Mouse (Mus musculus): ENCODE data around the gene Tat. TPM values are rescaled to one million over a fixed set of nuclear protein-coding genes. Genes with fewer than 3 reads are reported as not detected.

Tat gene
- total RNA-seq, 1 experiment from 2014 or later: 46.2 TPM

GRCm38 (mm10) chr8:109983944-109984343, 6.3 kb upstream of the Tat start:
- DNase-seq: peak; percentile 21

GRCm38 (mm10) chr8:109986384-109986783, 3.9 kb upstream of the Tat start:
- DNase-seq: no peak

GRCm38 (mm10) chr8:109987776-109988175, 2.5 kb upstream of the Tat start:
- no peak for DNase-seq

GRCm38 (mm10) chr8:109989151-109989550, 1.1 kb upstream of the Tat start:
- no peak for DNase-seq

GRCm38 (mm10) chr8:109992166-109992565, 1.9 kb downstream of the Tat start:
- DNase-seq: no peak

- no peak for DNase-seq
Measured at GRCm38 (mm10) chr8:109992951-109993350, 2.7 kb downstream of the Tat start.

GRCm38 (mm10) chr8:109997381-109997780, 7.1 kb downstream of the Tat start:
- no peak for DNase-seq

- no peak for DNase-seq
Measured at GRCm38 (mm10) chr8:109998066-109998465, 7.8 kb downstream of the Tat start.

- no peak for DNase-seq
Measured at GRCm38 (mm10) chr8:109999974-110000373, 9.7 kb downstream of the Tat start.

- peak; percentile 54 for DNase-seq
Measured at GRCm38 (mm10) chr8:110002953-110003352, 12.7 kb downstream of the Tat start.

- no peak for DNase-seq
Measured at GRCm38 (mm10) chr8:110004300-110004699, 14.1 kb downstream of the Tat start.

GRCm38 (mm10) chr8:110006312-110007023, 16.2 kb downstream of the Tat start:
- DNase-seq: no peak

GRCm38 (mm10) chr8:110008228-110008994, 18.2 kb downstream of the Tat start:
- no peak for DNase-seq

GRCm38 (mm10) chr8:110008995-110009446, 18.8 kb downstream of the Tat start:
- no peak for DNase-seq

GRCm38 (mm10) chr8:110010868-110011267, 20.6 kb downstream of the Tat start:
- DNase-seq: peak; percentile 73

GRCm38 (mm10) chr8:110022081-110022480, 31.8 kb downstream of the Tat start:
- peak; percentile 15 for DNase-seq

- no peak for DNase-seq
Measured at GRCm38 (mm10) chr8:110022768-110023344, 32.6 kb downstream of the Tat start.

GRCm38 (mm10) chr8:110033771-110034170, 43.5 kb downstream of the Tat start:
- peak; percentile 11 for DNase-seq

- DNase-seq: no peak
Measured at GRCm38 (mm10) chr8:110034331-110034730, 44.1 kb downstream of the Tat start.

- peak; percentile 9 for DNase-seq
Measured at GRCm38 (mm10) chr8:110036156-110036555, 45.9 kb downstream of the Tat start.

- no peak for DNase-seq
Measured at GRCm38 (mm10) chr8:110039216-110039615, 49.0 kb downstream of the Tat start.

- no peak for DNase-seq
Measured at GRCm38 (mm10) chr8:110039659-110040058, 49.4 kb downstream of the Tat start, which contains the start of gene Chst4. TSS of gene Chst4 (minus strand) at chr8:110039740.

GRCm38 (mm10) chr8:110040509-110040908, 50.3 kb downstream of the Tat start:
- no peak for DNase-seq

All from adrenal gland, postnatal 14 days (tissue).